Mouse (Mus musculus): ENCODE results near the gene Cks2. TPM values are rescaled to one million over a fixed set of nuclear protein-coding genes. Genes with fewer than 3 reads are reported as not detected.
"Not testable (repeated sequence)": the region's sequence is repeated elsewhere in the genome, so short reads cannot be mapped to it uniquely, and the experiment has no call there.

Cks2 gene
- polyA plus RNA-seq, 1 experiment: 22.5 TPM

DNA sequence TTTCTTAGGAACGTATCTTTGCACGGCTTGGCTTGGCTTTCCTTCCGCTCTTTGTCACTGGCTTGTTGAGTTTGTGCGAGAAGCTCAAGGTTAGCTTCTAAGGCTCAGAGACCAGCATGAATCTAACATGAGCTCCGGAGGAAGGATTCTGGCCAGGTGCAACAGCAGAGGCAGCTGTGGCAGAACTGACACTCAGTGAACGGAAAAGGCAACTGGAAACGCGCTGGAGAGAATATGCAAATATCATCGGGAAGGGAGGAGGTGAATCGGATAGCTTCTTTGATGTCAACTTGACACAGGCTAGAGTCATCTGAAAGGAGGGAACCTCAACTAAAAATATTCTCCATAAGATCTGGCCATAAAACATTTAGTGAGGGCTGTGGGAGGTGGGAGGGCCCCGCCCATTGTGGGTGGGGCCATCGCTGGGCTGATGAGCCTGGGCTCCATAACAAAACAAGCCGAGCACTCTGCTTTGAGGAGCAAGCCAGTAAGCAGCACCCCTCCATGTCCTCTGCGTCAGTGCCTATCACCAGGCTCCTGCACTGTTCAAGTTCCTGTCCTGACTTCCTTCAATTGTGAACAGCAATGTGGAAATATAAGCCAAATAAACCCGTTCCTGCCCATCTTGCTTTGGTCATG lies 13.6 kb upstream of the Cks2 start:
- peaks cover 2% of the 10 kb centered on the region; the same call in 1 of the 2 replicates for H3K4me1 ChIP-seq (ENCODE audit: control insufficient read depth)
- no peak overlapping the region for H3K4me3 ChIP-seq (replicated peaks)
- no peaks in the 10 kb centered on the region for H3K27me3 ChIP-seq (ENCODE audit: control insufficient read depth)
- no peak for TF ChIP-seq GATA1 (IDR thresholded peaks at IDR 0.05; ENCODE audit: low read length)
- TF ChIP-seq TAL1 (IDR thresholded peaks at IDR 0.05; ENCODE audit: low read length): no peak
- H3K9me3 ChIP-seq (ENCODE audit: control insufficient read depth, low read length): no peaks in the 10 kb centered on the region
- H3K36me3 ChIP-seq (ENCODE audit: control insufficient read depth): no peaks in the 10 kb centered on the region

DNA sequence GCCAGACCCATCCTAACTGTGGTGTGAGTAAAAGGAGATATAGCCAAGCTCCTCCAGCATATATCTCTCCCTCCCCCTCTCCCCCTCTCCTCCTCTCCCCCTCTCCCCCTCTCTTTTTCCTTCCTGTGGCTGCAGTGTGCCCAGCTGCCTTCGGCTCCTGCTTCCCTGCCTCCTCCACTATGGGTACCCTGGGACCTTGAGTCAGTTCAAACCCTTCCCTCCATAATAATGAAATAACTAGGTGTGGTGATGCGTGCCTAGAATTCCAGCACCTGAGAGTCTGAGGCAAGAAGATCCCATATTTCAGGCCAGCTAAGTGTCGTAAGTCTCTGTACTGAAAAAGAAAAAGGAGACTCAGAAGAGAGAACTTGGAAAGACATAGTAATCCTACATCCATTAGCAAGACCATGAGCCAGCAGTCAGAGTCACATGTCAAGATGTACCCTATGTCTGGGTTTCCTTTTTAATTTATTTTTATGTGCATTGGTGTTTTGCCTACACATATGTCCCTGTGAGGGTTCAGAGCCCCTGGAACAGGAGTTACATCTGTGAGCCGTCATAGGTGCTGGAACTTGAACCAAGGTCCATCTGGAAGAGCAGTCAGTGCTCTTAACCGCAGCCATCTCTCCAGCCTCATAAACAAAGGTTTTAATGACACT lies 12.3 kb upstream of the Cks2 start:
- Histone ChIP-seq H3K4me3 (replicated peaks) (no peak overlapping the region), H3K27me3 (ENCODE audit: control insufficient read depth) (no peaks in the 10 kb centered on the region), H3K9me3 (ENCODE audit: control insufficient read depth, low read length) (no peaks in the 10 kb centered on the region), H3K4me1 (ENCODE audit: control insufficient read depth) (peaks cover 2% of the 10 kb centered on the region; the same call in 1 of the 2 replicates), H3K36me3 (ENCODE audit: control insufficient read depth) (no peaks in the 10 kb centered on the region)
- TF ChIP-seq GATA1 (IDR thresholded peaks at IDR 0.05; ENCODE audit: low read length) (no peak), TAL1 (IDR thresholded peaks at IDR 0.05; ENCODE audit: low read length) (no peak)

DNA sequence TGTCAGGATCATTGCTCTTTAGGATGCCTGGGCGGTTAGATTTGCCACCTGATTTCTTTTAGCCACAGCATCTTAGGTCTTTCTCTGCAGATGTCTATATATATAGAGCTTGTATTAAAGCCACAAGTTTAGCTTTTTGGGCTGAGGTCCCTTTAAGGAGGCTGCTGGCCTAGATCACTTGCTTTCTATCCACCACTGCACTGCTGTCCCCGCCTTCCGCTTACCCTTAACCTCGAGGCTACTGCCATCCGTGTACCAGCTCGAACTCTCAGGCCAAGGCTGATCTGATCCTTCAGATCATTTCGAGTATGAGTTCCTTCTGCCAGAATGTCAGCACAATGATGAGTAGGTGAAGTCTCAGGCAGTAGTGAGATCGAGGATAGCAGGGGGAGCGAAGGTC lies 9.6 kb upstream of the Cks2 start:
- H3K4me3 ChIP-seq (replicated peaks); H3K9me3 ChIP-seq (ENCODE audit: control insufficient read depth, low read length); H3K27me3 ChIP-seq (ENCODE audit: control insufficient read depth); H3K36me3 ChIP-seq (ENCODE audit: control insufficient read depth); H3K4me1 ChIP-seq (ENCODE audit: control insufficient read depth): not testable (repeated sequence)

DNA sequence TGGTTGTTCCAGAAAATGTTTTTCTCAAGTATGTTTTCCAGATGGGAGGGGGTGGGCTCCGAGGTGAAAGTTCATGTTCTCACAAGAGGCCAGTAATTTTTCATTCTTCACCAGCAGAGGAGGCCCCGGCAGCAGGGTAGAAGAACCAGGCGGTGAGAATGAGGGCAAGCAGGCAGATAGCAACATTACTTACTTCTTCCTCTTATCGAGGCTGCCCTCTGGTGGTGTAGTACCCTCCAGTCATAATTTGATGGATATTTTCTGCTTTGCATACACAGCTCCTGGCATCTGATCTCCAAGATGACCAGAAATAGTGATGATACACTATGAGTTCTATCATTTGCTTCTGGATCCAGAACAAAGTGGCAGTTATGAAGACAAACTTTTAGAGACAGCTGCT lies 6.1 kb upstream of the Cks2 start:
- H3K27me3 ChIP-seq (ENCODE audit: control insufficient read depth): no peaks in the 10 kb centered on the region
- peaks cover 4% of the 10 kb centered on the region; the same call in 1 of the 2 replicates for H3K9me3 ChIP-seq (ENCODE audit: control insufficient read depth, low read length)
- no peak overlapping the region for H3K4me3 ChIP-seq (replicated peaks)
- peaks cover 11% of the 10 kb centered on the region for H3K4me1 ChIP-seq (ENCODE audit: control insufficient read depth)
- no peaks in the 10 kb centered on the region for H3K36me3 ChIP-seq (ENCODE audit: control insufficient read depth)
- TF ChIP-seq TAL1 (IDR thresholded peaks at IDR 0.05; ENCODE audit: low read length): no peak
- TF ChIP-seq GATA1 (IDR thresholded peaks at IDR 0.05; ENCODE audit: low read length): no peak

DNA sequence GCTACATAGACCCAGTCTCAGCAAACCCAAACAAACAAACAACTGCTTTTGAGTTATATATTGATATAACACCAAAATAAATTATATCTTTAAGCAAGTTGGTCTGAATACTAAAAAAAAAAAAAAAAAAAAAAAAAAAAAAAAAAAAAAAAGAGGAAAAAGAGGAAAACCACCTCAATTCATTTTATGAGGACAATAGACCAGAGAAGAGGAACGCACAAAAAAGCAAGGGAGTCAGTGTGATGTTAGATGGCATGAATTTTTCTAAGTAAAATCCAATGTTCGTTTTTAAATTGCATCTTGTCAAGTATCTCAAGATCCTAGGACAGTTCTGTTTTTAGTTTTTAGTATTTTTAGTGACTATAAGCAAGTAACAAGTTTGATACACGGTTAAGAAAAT lies 3.6 kb upstream of the Cks2 start:
- H3K4me3 ChIP-seq (replicated peaks): no peak overlapping the region
- peaks cover 19% of the 10 kb centered on the region for H3K4me1 ChIP-seq (ENCODE audit: control insufficient read depth)
- H3K27me3 ChIP-seq (ENCODE audit: control insufficient read depth): no peaks in the 10 kb centered on the region
- peaks cover 5% of the 10 kb centered on the region for H3K36me3 ChIP-seq (ENCODE audit: control insufficient read depth)
- TF ChIP-seq GATA1 (IDR thresholded peaks at IDR 0.05; ENCODE audit: low read length) (no peak), TAL1 (IDR thresholded peaks at IDR 0.05; ENCODE audit: low read length) (no peak; the same call in 2 of the 3 replicates)
- H3K9me3 ChIP-seq (ENCODE audit: control insufficient read depth, low read length): peaks cover 4% of the 10 kb centered on the region; the same call in 1 of the 2 replicates

DNA sequence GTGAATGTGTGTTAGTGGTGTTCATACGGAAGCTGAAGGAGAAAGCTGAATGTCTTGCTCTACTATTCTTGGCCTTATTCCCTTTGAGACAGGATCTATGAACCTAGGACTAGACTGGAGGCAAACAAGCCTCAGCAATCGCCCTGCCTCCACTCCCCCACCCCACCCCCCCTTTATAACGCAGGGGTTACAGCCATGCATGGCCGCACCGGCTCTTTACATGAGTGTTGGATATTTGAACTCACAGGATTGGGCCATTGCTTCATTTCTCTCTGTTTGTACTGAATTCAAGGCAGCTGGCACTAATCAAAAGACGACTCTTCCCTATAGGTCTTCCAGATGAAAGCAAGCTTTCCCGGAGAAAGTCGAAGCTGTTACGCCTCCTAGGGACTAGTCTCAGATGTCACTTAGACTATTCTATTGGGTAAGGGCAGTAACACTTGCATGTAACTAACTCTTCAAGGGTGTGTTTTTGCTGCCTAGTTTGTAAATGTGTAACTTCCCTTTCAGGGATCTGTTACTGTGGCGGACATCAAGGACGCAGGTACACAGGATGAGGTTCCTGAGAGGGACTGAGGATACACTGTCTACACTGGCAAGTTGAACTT lies 2.8 kb upstream of the Cks2 start:
- peaks cover 14% of the 10 kb centered on the region for H3K36me3 ChIP-seq (ENCODE audit: control insufficient read depth)
- H3K9me3 ChIP-seq (ENCODE audit: control insufficient read depth, low read length): peaks cover 4% of the 10 kb centered on the region; the same call in 1 of the 2 replicates
- H3K27me3 ChIP-seq (ENCODE audit: control insufficient read depth): no peaks in the 10 kb centered on the region
- TF ChIP-seq GATA1 (IDR thresholded peaks at IDR 0.05; ENCODE audit: low read length): no peak
- no peak for TF ChIP-seq TAL1 (IDR thresholded peaks at IDR 0.05; ENCODE audit: low read length)
- H3K4me1 ChIP-seq (ENCODE audit: control insufficient read depth): peaks cover 19% of the 10 kb centered on the region
- no peak overlapping the region for H3K4me3 ChIP-seq (replicated peaks)

DNA sequence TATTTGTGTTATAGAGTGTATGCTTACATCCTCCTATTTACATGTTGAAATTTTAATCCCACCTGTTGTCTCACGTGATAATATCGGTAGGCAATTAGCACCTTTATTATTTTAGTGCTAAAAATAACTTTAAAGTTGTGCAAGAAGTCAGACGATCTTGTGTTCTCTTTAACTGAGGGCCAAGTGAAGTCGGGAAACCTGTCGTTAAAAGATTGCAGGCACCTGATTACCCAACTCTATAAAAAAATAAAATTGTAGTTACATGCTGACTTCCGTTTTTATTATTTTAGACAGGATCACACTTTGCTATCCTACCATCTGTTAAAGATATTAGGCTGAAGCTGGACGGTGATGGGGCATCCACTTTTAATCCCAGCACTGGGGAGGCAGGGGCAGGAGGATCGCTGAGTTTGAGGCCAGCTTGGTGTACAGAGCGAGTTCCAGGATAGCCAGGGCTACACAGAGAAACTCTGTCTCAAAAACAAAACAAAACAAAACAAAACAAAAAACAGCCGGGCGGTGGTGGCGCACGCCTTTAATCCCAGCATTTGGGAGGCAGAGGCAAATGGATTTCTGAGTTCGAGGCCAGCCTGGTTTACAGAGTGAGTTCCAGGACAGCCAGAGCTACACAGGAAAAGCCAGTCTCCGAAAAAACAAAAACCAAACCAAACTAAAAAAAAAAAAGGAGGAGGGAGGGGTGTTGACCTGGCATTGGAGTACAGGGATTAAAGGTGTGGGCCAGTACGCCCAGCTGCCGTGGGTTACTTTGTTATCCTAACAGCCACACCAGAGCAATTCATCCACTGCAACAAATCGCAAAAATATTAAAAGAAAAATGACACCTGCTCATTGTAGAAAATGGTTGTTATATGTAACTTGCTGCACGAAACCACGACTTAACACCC lies 856 bp upstream of the Cks2 start:
- H3K4me1 ChIP-seq (ENCODE audit: control insufficient read depth): peaks cover 37% of the 10 kb centered on the region
- peaks cover 32% of the 10 kb centered on the region for H3K36me3 ChIP-seq (ENCODE audit: control insufficient read depth)
- peaks cover under 1% of the 10 kb centered on the region; the same call in 1 of the 2 replicates for H3K9me3 ChIP-seq (ENCODE audit: control insufficient read depth, low read length)
- H3K4me3 ChIP-seq (replicated peaks): peak overlapping the region; percentile 87
- no peak for TF ChIP-seq TAL1 (IDR thresholded peaks at IDR 0.05; ENCODE audit: low read length)
- TF ChIP-seq GATA1 (IDR thresholded peaks at IDR 0.05; ENCODE audit: low read length): no peak
- H3K27me3 ChIP-seq (ENCODE audit: control insufficient read depth): no peaks in the 10 kb centered on the region

DNA sequence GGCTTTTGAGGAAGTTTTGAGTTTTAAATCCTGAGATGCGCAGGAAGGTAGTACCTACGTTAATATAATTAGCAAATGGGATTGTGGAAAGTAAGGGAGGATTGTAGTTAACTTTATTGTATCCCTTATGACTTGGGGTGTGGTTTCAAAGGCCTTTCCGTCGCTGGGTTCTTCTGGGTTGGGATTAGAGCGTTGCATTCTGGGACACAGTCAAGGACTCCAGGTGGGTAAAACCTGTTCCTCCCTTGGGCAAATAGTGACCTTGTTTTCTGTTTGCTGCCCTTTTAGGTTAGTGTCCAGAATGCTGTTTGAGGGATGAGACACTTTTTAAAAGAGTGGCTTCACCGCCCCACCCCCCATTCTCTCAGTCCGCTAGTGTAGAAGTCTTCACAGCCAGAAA lies 840 bp downstream of the Cks2 start:
- Histone ChIP-seq H3K4me3 (replicated peaks) (peak overlapping the region; percentile 87), H3K9me3 (ENCODE audit: control insufficient read depth, low read length) (no peaks in the 10 kb centered on the region), H3K27me3 (ENCODE audit: control insufficient read depth) (no peaks in the 10 kb centered on the region), H3K4me1 (ENCODE audit: control insufficient read depth) (peaks cover 49% of the 10 kb centered on the region), H3K36me3 (ENCODE audit: control insufficient read depth) (peaks cover 46% of the 10 kb centered on the region)
- TF ChIP-seq GATA1 (IDR thresholded peaks at IDR 0.05; ENCODE audit: low read length): no peak
